Mouse (Mus musculus) cortical plate, adult 2 months (tissue): ENCODE data around the gene Usp24.

Experiments used
- CTCF ChIP-seq: fragments of 200-500 bp; IDR thresholded peaks from 2 replicates; pipeline ENCODE4 v1.5.1; 2011; ENCODE audit warnings: mild to moderate bottlenecking, control low read depth, low read length; ENCODE audit not compliant: insufficient read depth; ENCODE audit errors: extremely low read depth
- POLR2A ChIP-seq: fragments of 200-500 bp; IDR thresholded peaks from 2 replicates; pipeline ENCODE4 v1.6.1; 2011; ENCODE audit warnings: mild to moderate bottlenecking, low read length, control low read depth; ENCODE audit not compliant: insufficient read depth; ENCODE audit errors: extremely low read depth

DNA sequence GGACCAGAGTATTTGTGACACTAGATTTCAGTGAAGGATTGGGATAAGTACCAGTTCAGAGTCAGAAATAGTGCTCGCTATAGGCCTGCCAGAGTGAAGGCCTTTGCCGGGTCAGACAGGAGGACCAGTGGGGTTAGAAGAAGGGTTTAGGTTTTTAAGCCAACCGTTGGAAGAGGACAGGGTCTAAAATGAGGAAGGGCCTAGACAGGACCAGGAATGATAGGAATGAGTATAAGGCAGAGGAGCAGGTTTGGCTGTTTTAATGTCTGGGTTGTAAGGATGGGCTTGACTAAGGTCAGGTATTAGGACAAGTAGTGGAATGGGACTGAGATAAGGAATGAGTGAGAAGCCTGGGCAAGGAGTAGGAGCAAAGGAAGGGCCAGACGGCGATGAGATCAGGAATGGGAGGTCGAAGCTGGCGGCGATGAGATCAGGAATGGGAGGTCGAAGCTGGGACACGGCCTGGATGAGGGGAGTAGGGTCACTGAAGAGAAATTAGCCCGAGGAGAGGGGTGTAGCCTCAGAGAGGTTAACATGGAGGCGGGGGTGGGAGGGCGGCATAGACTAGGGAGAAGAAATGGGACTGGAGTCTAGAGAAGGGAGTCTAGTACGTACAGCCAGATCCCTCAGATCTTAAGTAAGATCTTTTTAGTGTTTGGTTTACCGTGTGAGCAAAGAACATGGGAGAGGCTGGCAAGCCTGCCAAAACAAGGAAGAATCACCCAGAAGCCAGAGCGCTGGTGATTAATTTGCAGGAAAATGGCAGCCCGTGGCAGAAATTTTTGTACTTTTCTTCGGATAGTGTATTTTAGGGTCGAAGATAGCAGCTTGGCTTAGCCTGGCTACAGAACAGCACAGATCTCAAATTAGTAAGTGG lies 1.4 kb downstream of the Usp24 start:
- TF ChIP-seq POLR2A (no peak), CTCF (no peak)
